Mouse (Mus musculus) lung, adult 2 months (tissue): ENCODE measurements at regions not wholly inside any gene's neighbourhood (a gene's known extent, or its start where the extent isn't known, plus 50 kb on each side); places are given as distances from the start of the nearest gene placed in this dataset.

Experiments used
- CTCF ChIP-seq: fragments of 200-500 bp; IDR thresholded peaks from 2 replicates; pipeline ENCODE4 v1.5.1; 2011; ENCODE audit warnings: mild to moderate bottlenecking, low read length, control low read depth; ENCODE audit not compliant: insufficient read depth
- POLR2A ChIP-seq: fragments of 200-500 bp; IDR thresholded peaks from 2 replicates; pipeline ENCODE4 v1.6.1; 2011; ENCODE audit warnings: low read depth, mild to moderate bottlenecking, control low read depth, low read length, borderline replicate concordance; ENCODE audit errors: extremely low read depth

- no peak for TF ChIP-seq CTCF
- TF ChIP-seq POLR2A: no peak
These were observed 313.3 kb downstream of the Zfp619 start for GRCm38 (mm10) chr7:39830831-39831230.
